Mouse (Mus musculus): Measurements from ENCODE around the gene Mrpl43.
"Not testable (repeated sequence)": the region's sequence is repeated elsewhere in the genome, so short reads cannot be mapped to it uniquely, and the experiment has no call there.

The Mrpl43 gene

GRCm38 (mm10) chr19:45005957-45006712, at the start of gene Mrpl43:
Mrpl43 (minus strand) TSS chr19:45006442.
- peak; percentile 75 for DNase-seq (ENCODE audit: low read depth)

DNA sequence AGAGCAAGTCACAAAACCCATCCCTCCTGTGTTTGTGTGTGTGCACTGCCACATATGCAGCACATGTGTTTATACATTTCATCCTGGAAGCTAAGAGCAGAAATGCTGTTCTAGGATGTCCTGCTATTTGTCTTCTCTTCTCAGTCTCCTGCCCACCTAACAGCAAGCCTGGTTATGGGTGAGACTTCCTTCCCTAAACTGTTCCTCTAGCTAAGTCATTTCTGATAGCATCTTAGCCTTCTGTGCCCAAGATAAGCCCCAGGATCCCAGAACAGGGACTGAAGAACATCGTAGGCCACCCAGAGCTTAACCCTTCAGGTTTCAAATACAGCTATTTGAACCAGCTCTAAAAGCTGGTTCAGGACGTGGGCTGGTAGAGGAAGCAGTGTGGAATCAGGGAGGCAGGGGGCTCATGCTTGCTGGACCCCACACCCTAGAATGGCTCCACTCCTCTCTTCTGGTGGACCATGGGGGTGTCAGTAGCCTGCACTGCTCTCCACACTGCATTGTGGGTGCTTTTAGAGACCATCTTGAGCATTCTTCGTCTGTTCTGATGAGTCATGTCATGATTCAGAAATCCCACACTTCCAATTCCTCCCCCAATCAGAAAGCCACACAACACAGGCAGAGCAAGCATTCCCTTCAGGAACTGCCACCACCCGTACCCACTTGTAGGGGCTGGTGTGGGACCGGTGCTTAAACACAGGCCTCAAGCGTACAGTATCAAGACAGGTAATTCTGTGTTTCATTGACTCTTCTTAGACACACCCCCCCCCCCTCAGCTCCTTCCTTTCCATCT, 48.8 kb upstream of the Mrpl43 start:
- no peak for DNase-seq (ENCODE audit: low read depth)

DNA sequence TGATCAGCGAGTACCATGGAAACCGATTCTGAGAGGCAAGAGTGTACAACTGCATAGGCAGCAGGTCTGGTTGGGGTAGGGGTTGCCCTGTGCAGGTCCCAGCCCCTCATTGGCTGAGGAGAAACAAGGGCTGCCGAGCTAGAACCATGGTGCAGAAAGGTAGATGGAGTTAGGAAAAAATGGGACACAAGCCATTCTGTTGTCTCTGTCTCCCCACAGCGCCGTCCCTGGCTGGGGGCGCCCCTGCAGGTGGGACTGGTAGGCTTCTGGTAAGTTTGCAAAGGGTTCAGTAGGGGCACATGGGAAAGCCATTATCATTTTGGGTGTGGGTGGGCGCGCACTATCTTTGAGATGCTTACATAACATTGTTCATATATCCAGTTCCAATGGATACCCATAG, 47.2 kb upstream of the Mrpl43 start:
- DNase-seq (ENCODE audit: low read depth), result no peak

- DNase-seq (ENCODE audit: low read depth), result no peak
These were observed 43.3 kb upstream of the Mrpl43 start for GRCm38 (mm10) chr19:45049523-45049922.

- DNase-seq (ENCODE audit: low read depth), result no peak
These were observed 42.6 kb upstream of the Mrpl43 start for GRCm38 (mm10) chr19:45048644-45049365.

- DNase-seq (ENCODE audit: low read depth), result peak; percentile 86
These were observed 41.8 kb upstream of the Mrpl43 start for GRCm38 (mm10) chr19:45047935-45048643.

DNA sequence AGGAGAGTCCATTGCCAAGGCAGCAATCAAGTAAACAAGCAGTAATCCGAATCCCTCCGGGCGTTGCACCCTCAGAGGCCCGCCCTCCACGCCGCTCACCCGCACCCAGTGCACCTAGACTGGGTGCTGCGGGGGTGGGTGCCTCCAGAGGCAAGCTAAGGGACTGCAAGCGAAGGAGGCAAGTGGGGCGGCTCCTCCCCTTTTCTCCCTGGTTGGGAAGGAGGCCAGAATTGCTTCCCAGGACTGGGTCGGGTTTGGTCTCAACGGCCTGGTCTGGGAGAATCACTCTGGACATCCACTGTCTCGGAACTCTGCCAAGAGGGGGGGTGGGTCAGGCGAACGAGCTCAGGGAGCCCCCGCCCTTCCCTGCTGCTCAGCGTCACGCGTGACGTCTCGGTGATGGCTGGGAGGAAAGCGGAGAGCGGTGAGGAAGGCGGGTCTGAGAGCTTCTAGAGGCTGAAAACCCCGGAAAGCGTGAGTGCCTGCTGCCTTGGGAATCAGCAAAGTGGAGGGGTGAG, 41.2 kb upstream of the Mrpl43 start, which contains the start of gene Sfxn3:
Gene Sfxn3, plus strand, starts transcription at position 87 of the 518 bp plus-strand sequence.
- peak; percentile 94 for DNase-seq (ENCODE audit: low read depth)

GRCm38 (mm10) chr19:45046523-45047321, 40.5 kb upstream of the Mrpl43 start:
- DNase-seq (ENCODE audit: low read depth), result no peak

DNA sequence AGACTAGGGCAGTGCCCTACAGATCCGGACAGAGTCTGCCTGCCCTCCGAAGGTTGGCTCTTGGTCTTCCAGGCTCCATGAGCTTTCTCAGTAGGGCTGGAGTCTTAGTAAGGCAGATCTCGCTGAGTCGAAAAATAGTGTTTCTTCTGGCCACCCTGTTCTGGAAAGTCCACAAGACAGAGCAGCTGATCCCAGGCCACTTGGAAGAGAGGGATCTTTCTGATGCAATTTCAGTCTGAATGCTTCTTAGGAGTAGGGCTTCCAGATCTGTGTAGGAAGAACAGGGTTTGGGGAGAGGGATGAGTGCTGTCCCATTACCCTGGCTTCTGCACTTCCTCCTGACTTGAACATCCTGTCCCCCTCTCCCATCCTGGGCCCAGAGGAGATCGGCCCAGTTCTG, 39.4 kb upstream of the Mrpl43 start, which contains the start of gene Pdzd7:
Gene Pdzd7, minus strand, starts transcription at position 67 of the 400 bp plus-strand sequence.
- DNase-seq (ENCODE audit: low read depth), result no peak

DNA sequence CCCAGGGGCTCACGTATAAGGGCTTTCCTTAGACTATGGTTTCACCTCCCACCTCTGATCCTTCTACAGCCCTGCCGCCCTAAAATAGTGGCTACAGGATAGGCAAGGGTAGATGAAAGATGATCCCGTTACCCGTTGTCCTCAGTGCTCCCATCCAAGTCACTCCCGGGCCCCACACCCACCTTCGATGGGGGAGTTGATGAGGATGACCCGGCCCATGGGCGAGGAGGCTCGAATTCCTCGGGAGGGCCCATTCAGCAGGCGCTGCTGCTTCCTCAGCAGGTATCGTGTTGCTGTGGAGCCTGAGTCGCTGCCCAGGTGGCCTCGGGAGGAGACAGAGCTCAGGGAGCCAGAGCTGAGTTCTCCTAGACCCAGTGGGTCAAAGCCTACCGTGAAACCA, 39.0 kb upstream of the Mrpl43 start:
- DNase-seq (ENCODE audit: low read depth), result no peak

- no peak for DNase-seq (ENCODE audit: low read depth)
These were observed 38.2 kb upstream of the Mrpl43 start for GRCm38 (mm10) chr19:45044389-45044927.

DNA sequence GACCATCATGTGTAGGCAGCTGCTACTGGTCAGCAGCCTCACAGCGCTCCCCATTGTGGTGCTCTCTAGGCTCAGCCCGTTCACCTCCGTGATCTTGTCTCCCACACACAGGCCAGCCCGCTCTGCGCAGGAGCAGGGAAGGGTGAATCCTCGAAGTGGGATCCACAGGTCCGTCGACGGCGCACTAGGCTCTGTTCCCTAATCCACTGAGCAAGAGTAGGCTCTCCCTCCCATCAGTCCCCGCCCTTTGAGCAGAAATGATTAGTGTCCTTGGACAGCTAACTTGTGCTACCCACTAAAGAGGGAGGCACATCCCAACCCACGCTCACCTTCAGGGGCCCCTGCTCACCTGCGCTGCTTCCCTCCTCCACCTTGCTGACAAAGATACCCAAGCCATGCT, 34.0 kb upstream of the Mrpl43 start:
- DNase-seq (ENCODE audit: low read depth), result no peak

DNA sequence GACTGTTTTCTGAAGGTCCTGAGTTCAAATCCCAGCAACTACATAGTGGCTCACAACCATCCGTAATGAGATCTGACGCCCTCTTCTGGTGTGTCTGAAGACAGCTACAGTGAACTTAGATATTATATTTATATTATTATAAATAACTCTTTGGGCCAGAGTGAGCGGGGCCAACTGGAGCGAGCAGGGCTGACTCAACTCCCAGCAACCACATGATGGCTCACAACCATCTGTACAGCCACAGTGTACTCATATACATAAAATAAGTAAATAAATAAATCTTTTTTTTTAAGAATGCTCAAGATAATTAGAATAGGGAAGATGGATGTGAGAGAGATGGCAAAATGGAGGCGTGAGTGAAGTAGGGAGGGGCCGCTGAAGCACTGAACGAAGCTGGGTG, 32.0 kb upstream of the Mrpl43 start:
- DNase-seq (ENCODE audit: low read depth), result not testable (repeated sequence)

- no peak for DNase-seq (ENCODE audit: low read depth)
These were observed 30.6 kb upstream of the Mrpl43 start for GRCm38 (mm10) chr19:45036867-45037266.

- no peak for DNase-seq (ENCODE audit: low read depth)
These were observed 26.5 kb upstream of the Mrpl43 start for GRCm38 (mm10) chr19:45032570-45033332.

GRCm38 (mm10) chr19:45031780-45032179, 25.5 kb upstream of the Mrpl43 start:
- DNase-seq (ENCODE audit: low read depth), result peak; percentile 75

GRCm38 (mm10) chr19:45030746-45031693, 24.8 kb upstream of the Mrpl43 start:
- no peak for DNase-seq (ENCODE audit: low read depth)

DNA sequence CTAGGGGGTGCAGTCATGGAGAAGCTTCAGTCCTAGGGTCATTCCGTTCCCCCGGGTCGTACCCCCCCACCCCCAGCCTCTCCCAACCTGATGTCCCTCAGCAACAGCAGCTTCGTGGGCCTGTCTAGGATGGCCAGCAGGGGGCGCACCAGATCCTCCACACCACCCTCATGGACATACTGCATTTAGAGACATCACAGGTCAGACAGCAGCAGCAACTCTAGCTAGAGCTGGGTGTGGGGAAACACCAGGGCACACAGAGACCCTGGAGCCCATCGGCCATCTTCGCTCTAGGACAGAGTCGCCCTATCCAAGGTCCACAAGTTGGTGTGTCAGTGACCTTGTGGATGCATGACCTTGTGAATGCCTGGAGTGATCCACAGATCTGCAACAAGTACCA, 23.9 kb upstream of the Mrpl43 start:
- no peak for DNase-seq (ENCODE audit: low read depth)
